Mouse (Mus musculus) heart, adult 2 months (tissue): ENCODE measurements around the gene Itpr1.

ENCODE experiments used
- CTCF ChIP-seq: fragments of 200-600 bp; IDR thresholded peaks from 2 replicates; pipeline ENCODE4 v1.8.1; 2022; ENCODE audit warnings: antibody characterized with exemption, mild to moderate bottlenecking, moderate library complexity
- EP300 ChIP-seq: fragments of 200-500 bp; IDR thresholded peaks from 2 replicates; pipeline ENCODE4 v1.6.1; 2011; ENCODE audit warnings: low read depth, low read length, control low read depth; ENCODE audit not compliant: insufficient read depth
- POLR2A ChIP-seq: fragments of 200-500 bp; IDR thresholded peaks from 2 replicates; pipeline ENCODE4 v1.6.1; 2011; ENCODE audit warnings: mild to moderate bottlenecking, low read depth, low read length, control low read depth; ENCODE audit not compliant: insufficient read depth

DNA sequence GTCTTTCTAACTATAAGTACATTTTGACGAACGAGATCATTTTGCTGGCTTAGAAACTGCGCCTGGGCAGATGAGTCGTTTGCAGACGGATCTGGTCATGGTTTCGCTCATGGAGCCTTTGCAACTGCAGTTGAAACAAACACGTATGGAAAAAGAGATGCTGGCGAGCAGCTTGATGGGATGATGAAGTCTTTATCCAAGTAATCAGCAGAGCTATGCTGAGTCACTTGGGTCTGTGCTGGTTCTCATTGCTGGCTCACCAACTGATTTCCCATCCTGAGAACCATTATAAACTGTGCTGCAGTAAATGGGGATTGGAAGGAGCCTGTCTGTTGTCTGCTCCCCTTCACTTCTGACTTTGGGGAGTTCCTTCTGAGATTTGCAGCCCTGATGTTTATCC lies 31.7 kb downstream of the Itpr1 start:
- TF ChIP-seq EP300 (no peak), CTCF (no peak), POLR2A (no peak)
